Mouse (Mus musculus): ENCODE data around the gene Derl3.

GRCm38 (mm10) chr10:75844800-75845199 lies 48.4 kb upstream of the Derl3 start:
- 0 out of 2 replicates have a peak, but pooled peaks have one; percentile 3 for TF ChIP-seq POLR2A (IDR thresholded peaks at IDR 0.05; ENCODE audit: control insufficient read depth, low read depth, low read length)
- TF ChIP-seq CTCF (IDR thresholded peaks at IDR 0.05; ENCODE audit: control insufficient read depth, insufficient read depth, insufficient replicate concordance, low read depth, low read length), result no peak

All from testis, adult 2 months (tissue).